Mouse (Mus musculus): ENCODE measurements around the gene Ywhag. TPM values are rescaled to one million over a fixed set of nuclear protein-coding genes. Genes with fewer than 3 reads are reported as not detected.
A peak's percentile ranks its signal among the peaks of the same experiment; 100 is the strongest.

Ywhag gene
- 100 to 1,000 TPM; 413 to 414 TPM for total RNA-seq (2021)
- long read RNA-seq, experiment 1, transcript Ywhag-201 (2 exons, 3,520 nt) = major isoform, 78 of 287 reads
- long read RNA-seq, experiment 1, partial matches to known transcripts = 0 of 287 reads
- long read RNA-seq, experiment 1, other reads (novel, unspliced or antisense) = 208 of 287 reads
- long read RNA-seq, experiment 2, transcript Ywhag-201 (2 exons, 3,520 nt) = major isoform, 11 of 51 reads
- long read RNA-seq, experiment 2, partial matches to known transcripts = 35 of 51 reads
- long read RNA-seq, experiment 2, other reads (novel, unspliced or antisense) = 2 of 51 reads

DNA sequence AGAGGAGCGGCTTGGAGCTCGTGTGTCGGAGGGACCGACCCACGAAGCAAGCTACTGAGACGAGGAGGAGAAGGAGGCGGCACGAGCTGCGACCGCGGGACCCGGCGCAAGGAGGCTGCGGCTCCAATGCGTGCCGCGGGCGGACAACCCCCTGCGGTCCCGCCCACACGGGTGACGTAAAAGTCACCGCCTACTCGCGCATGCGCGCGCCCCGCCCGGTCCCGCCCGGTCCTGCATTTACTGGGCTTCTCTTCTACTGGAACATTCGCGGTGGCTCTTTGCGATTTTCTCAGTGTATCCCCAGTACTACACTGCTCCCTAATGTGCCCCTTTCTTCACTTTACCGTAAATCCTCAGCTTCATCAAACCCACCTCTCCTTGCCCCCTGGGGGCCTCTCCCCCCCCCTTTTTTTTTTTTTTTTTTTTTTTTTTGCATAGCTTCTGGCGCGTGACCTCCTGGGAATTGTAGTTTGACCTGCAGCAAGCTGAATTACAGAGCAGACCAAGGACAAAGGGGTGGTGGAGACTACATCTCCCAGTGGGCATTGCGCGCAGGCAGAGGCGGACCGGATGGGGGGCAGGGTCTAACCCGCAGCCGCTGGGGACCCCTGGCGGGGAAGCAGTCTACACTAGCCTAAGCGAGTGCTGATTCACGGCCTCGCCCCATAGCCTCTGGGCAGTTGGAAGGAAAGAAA, at the start of gene Ywhag:
Gene Ywhag (minus strand): TSS at position 136 of the 695 bp plus-strand sequence.
- DNase-seq = peak; percentile 100

- peak; percentile 78 for DNase-seq
Measured at GRCm38 (mm10) chr5:135982398-135982797, 48.0 kb upstream of the Ywhag start.

GRCm38 (mm10) chr5:135979904-135980303, 45.5 kb upstream of the Ywhag start, which contains the start of gene Zp3:
Gene Zp3 (plus strand): TSS chr5:135980099.
- DNase-seq = no peak

DNA sequence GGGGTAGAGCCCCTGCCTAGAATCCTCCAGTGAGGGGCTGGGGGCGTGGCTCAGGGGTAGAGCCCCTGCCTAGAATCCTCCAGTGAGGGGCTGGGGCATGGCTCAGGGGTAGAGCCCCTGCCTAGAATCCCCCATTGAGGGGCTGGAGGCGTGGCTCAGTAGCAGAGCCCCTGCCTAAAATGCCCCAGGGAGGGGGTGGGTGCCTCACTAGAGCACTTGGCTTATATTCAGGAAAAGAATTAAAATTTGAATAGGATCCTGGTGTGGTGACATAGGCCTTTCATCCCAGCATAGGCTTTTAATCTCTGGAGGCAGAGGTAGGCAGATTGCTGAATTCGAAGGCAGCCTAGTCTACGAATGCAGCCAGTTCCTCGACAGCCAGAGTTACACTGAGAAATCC, 45.0 kb upstream of the Ywhag start:
- DNase-seq = no peak

DNA sequence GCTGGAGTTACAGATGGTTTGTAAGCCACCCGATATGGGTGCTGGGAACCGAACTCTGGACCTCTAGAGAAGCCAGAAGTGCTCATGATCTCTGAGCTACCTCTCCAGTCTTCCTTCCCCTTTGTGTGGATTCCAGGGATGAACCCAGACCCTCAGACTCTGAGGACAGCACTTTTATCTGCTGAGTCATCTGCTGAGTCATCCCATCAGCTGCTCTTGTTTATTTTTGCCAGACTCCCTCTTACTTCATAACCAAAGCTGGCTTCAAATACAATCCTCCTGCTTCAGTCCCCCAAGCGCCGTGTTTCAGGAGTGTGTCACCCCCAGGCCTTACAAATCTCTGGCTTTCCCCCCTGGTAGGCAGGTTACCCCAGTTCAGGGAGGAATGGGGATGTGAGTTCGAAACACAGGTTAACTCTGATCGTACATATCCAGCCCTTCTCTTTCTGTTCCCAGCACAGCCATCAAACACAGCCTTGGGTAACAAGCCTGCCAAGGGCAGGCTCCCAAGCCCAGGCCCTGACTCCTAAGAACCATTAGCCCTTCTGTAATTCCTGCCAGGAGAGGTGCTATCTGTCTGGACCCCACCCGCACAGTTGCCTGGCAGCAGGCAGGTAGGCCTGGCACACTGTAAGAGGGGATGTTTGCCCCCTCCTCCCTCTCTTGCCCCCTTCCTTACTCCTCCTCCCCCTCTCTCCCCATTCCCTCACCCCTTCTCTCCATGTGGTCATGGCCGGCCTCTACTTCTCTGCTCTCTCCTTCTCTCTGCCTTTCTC, 41.7 kb upstream of the Ywhag start:
- no peak for DNase-seq

- DNase-seq = no peak
Measured at GRCm38 (mm10) chr5:135974365-135974764, 39.9 kb upstream of the Ywhag start, which contains the start of gene Ssc4d. Gene Ssc4d (minus strand): TSS chr5:135974531.

GRCm38 (mm10) chr5:135971876-135972275, 37.5 kb upstream of the Ywhag start:
- DNase-seq = no peak

DNA sequence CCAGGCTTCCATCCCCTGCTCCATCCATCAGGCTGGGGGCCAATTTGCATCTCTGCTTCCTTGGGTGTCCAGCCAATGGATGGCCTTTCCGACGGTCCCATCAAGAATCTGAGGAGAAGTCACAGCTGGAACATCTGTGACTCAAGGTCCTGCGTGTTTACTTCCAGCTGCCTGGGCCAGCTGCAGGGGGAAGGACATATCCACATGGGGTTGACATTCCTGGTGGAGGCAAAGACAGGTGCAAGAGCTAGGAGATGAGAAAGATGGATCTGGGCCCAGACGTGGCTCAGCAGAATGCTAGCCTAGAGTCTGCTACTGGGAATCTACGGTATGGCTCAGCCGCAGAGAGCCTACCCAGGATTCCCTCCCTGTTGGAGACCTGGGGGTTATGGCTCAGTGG, 35.8 kb upstream of the Ywhag start:
- DNase-seq = no peak

DNA sequence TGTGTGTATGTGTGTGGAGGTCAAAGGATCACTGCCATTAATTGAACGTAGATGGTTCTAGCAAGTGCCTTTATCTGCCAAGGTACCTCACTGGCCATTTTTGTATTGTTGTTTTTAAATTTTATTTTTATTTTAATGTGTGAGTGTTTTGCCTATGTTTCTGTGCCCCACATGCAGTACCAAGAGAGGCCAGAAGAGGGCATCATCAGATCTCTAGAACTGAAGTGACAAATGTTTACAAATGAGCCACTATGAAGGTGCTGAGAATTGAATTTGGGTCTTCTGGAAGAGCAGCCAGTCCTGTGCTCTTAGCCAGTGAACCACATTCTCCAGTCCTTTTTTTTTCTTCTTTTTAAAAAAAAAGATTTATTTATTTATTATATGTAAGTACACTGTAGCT, 34.4 kb upstream of the Ywhag start:
- DNase-seq = peak; percentile 67

- DNase-seq = no peak
Measured at GRCm38 (mm10) chr5:135966866-135967265, 32.5 kb upstream of the Ywhag start.

DNA sequence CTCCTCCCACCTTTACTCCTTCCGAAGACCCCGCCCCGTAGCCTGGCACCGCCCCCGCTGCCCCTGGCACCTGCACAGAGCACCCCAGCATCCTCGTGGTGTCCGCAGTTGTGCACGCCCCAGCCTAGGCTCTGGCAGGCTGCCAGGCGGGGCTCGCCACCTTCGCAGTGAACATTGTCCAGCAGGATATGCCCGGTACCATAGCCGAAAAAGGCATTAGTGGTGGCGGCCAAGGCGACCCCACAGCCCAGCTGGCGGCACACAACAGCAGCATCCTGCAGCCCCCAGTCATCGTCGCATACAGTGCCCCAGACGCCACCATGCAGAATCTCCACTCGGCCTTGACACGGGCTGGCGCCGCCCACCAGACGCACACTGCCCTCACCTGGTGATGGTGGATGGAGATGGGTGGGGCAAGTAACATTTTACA, 31.1 kb upstream of the Ywhag start:
- peak; percentile 41 for DNase-seq

GRCm38 (mm10) chr5:135963280-135963627, 28.8 kb upstream of the Ywhag start:
- DNase-seq = no peak

GRCm38 (mm10) chr5:135962492-135963279, 28.3 kb upstream of the Ywhag start:
- peak; percentile 98 for DNase-seq

GRCm38 (mm10) chr5:135962125-135962491, 27.7 kb upstream of the Ywhag start:
- DNase-seq = no peak

DNA sequence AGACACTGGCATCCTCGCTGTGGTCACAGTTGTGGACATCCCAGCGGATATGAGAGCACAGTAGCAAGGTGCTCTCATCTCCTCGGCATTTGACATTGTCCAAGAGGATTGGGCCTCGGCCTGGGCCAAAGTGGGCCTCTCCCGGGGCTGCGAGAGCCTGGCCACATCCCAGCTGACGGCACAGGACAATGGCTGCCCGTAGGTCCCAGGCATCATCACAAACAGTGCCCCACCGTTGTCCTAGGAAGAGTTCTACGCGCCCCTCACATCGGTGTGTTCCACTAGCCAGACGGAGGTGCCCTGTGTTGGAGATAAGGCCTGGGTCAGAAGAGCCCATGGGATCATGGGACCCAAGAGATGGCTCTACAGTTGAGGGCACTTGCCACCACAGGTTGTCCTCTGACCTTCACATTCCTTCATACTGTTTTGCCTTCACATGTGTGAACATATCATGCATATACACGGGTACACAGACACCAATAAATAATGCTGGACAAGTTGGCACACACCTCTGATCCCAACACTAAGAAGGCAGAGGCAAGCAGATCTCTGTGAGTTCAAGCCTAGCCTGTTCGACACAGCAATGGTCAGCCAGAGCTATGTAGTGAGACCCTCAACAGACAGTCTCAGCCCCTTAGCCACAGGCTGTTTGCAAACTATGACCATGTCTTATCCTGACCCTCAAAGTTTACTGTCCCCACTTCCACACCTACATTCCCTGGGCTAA, 26.7 kb upstream of the Ywhag start:
- DNase-seq = no peak

GRCm38 (mm10) chr5:135959911-135960310, 25.5 kb upstream of the Ywhag start:
- DNase-seq = no peak

- no peak for DNase-seq
Measured at GRCm38 (mm10) chr5:135958367-135958766, 24.0 kb upstream of the Ywhag start.

DNA sequence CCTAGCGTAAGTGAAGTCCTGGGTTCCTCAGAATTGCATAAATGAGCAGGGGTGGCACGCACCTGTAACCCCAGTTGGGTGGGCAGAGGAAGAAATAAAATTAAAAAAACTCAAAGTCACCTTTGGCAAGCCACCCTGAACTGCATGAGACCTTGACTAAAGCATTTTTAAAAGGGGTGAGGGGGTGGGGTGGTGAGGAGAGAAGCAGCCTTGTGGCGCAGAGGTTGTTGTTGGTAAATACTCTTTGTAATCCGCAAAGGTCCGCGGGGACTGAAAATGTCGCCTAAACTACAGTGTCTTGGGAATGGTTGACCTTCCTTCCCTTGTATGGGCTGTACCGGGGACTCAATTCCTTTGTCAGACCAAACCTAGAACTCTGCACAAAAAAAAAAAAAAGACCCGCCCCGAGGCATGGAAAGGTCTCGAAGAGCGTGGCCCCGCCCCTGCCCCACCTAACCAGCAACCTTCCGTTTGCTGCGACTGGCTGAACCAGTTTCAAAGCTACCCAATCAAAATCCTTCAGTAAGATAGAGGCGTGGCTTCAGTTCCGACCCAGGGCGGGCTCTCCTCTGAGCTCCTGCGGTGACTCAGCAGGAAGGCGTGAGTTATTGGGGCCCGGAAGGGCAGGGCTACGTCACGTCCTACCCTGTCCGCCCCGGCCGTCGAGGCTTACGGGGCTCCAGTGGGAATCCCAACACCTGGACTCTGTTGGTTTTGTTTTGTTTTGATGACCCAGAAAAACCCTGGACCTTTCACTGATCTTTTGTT, 23.0 kb upstream of the Ywhag start:
- peak; percentile 95 for DNase-seq

GRCm38 (mm10) chr5:135956300-135957206, 22.1 kb upstream of the Ywhag start:
- DNase-seq = no peak

GRCm38 (mm10) chr5:135952830-135953229, 18.4 kb upstream of the Ywhag start:
- DNase-seq = no peak

Measured in adrenal gland, postnatal 10 days (tissue).